Mouse (Mus musculus) liver, embryonic 14.5 days (tissue): ENCODE data around the gene Nus1. TPM values are rescaled to one million over a fixed set of nuclear protein-coding genes. Genes with fewer than 3 reads are reported as not detected.

Experiments
- ATAC-seq: fragments of 200-750 bp; cut with Nextera tagmentation; 2 replicates; pipeline ENCODE4 v1.8.0; 2017; ENCODE audit warnings: moderate number of reproducible peaks, mild to moderate bottlenecking, moderate library complexity; ENCODE audit not compliant: insufficient read depth
- DNase-seq, 3 experiments: peaks; one replicate each; pipeline ENCODE4 v3.0.0-alpha.2; 2012 to 2013; ENCODE audit warnings: low read depth in 3 of 3, low spot score in 3 of 3
- H3K27ac ChIP-seq: fragments of 300-500 bp; sonication (generic); 2 replicates; pipeline ENCODE4 v1.5.1; 2014; ENCODE audit warnings: moderate library complexity, mild to moderate bottlenecking, control low read depth, inconsistent platforms
- H3K27me3 ChIP-seq: fragments of 300-500 bp; sonication (generic); 2 replicates; pipeline ENCODE4 v1.6.1; 2014; ENCODE audit warnings: mild to moderate bottlenecking, low read length, moderate library complexity; ENCODE audit not compliant: control insufficient read depth, insufficient read depth
- H3K36me3 ChIP-seq: fragments of 300-500 bp; sonication (generic); replicated peaks from 2 replicates; pipeline ENCODE4 v1.6.1; 2014; ENCODE audit warnings: low read depth; ENCODE audit not compliant: control insufficient read depth, insufficient read depth
- H3K4me1 ChIP-seq, 2 experiments: fragments of 200-500 bp in 1 of 2; fragments of 300-500 bp in 1 of 2; sonication (generic) in 1 of 2; replicated peaks; 2 replicates each; pipeline ENCODE4 v1.6.1; 2012 to 2014; ENCODE audit warnings: antibody characterized with exemption in 1 of 2, inconsistent platforms in 1 of 2, low read length in 1 of 2; ENCODE audit not compliant: control insufficient read depth in 2 of 2, insufficient read depth in 2 of 2
- H3K4me2 ChIP-seq: fragments of 300-500 bp; sonication (generic); 2 replicates; pipeline ENCODE4 v1.6.1; 2014; ENCODE audit warnings: low read depth, mild to moderate bottlenecking, control low read depth, moderate library complexity
- H3K4me3 ChIP-seq, 2 experiments: fragments of 200-500 bp in 1 of 2; fragments of 300-500 bp in 1 of 2; sonication (generic) in 1 of 2; 2 replicates each; pipeline ENCODE4 v1.5.1; 2012 to 2014; ENCODE audit warnings: low read depth in 2 of 2, low read length in 2 of 2, mild to moderate bottlenecking in 2 of 2, control low read depth in 1 of 2, inconsistent platforms in 1 of 2, moderate library complexity in 1 of 2; ENCODE audit not compliant: insufficient read depth in 1 of 2
- H3K9ac ChIP-seq: fragments of 300-500 bp; sonication (generic); replicated peaks from 2 replicates; pipeline ENCODE4 v1.6.1; 2014; ENCODE audit warnings: mild to moderate bottlenecking, control low read depth, moderate library complexity
- H3K9me3 ChIP-seq: fragments of 300-500 bp; sonication (generic); 2 replicates; pipeline ENCODE4 v1.6.1; 2016; ENCODE audit warnings: low read length, mixed read lengths; ENCODE audit not compliant: control insufficient read depth
- CTCF ChIP-seq: IDR thresholded peaks from 2 replicates; pipeline ENCODE4 v1.5.1; 2016; ENCODE audit warnings: antibody characterized with exemption, low read depth, control low read depth
- EP300 ChIP-seq: IDR thresholded peaks from 2 replicates; pipeline ENCODE4 v1.6.1; 2016; ENCODE audit warnings: antibody characterized with exemption, low read depth
- WGBS: fragments of 180-500 bp; shearing (Covaris S2); extraction: QIAGEN DNeasy Blood & Tissue Kit; methylation state at CpG from one replicate; pipeline ENCODE4 v1.1.7; 2014; ENCODE audit not compliant: insufficient replicate concordance; 5-methylcytosine and 5-hydroxymethylcytosine counted together
- polyA plus RNA-seq, 2 experiments: library from polyadenylated mRNA; depleted of rRNA in 1 of 2; stranded (reverse) in 1 of 2; unstranded in 1 of 2; fragments of >200 nt; fragmentation: Nextera tagmentation in 1 of 2; extraction: Ambion mirVana in 1 of 2; gene quantifications; 2 replicates each; pipeline versions ENCODE4 v1.2.1 to v1.2.3; 2012 to 2014

The Nus1 gene
- polyA plus RNA-seq, 2 experiments, result 4.9 to 8.4 TPM

- 58% methylated on average over 1 of the region's 1 CpGs for WGBS
- Histone ChIP-seq H3K4me2 (0 out of 2 replicates have a peak overlapping the region, but pooled peaks have one; percentile 1), H3K36me3 (no peaks in the 10 kb centered on the region), H3K4me1 (peaks cover 15 to 20% of the 10 kb centered on the region in 2 experiments), H3K9ac (no peak overlapping the region), H3K9me3 (no peaks in the 10 kb centered on the region), H3K4me3 (no peak overlapping the region), H3K27ac (no peak overlapping the region), H3K27me3 (no peaks in the 10 kb centered on the region)
- DNase-seq, result no peak
- TF ChIP-seq CTCF (no peak), EP300 (no peak)
- no peak for ATAC-seq
These were observed 3.2 kb downstream of the Nus1 start for GRCm38 (mm10) chr10:52420526-52420925.

- WGBS, result 69% methylated on average over 6 of the region's 6 CpGs
- Histone ChIP-seq H3K4me3 (no peak overlapping the region), H3K27ac (no peak overlapping the region), H3K4me1 (peaks cover 11 to 15% of the 10 kb centered on the region in 2 experiments), H3K4me2 (no peak overlapping the region), H3K9ac (no peak overlapping the region), H3K36me3 (no peaks in the 10 kb centered on the region), H3K27me3 (no peaks in the 10 kb centered on the region), H3K9me3 (no peaks in the 10 kb centered on the region)
- no peak for ATAC-seq
- DNase-seq, result no peak
- no peak for TF ChIP-seq EP300
- no peak for TF ChIP-seq CTCF
These were observed 4.4 kb downstream of the Nus1 start for GRCm38 (mm10) chr10:52421716-52422115.

- TF ChIP-seq EP300 (no peak), CTCF (peak; percentile 33)
- Histone ChIP-seq H3K9ac (no peak overlapping the region), H3K27ac (no peak overlapping the region), H3K4me3 (no peak overlapping the region), H3K4me2 (no peak overlapping the region), H3K36me3 (no peaks in the 10 kb centered on the region), H3K4me1 (peaks cover 10 to 13% of the 10 kb centered on the region in 2 experiments), H3K27me3 (no peaks in the 10 kb centered on the region), H3K9me3 (no peaks in the 10 kb centered on the region)
- DNase-seq (no peak), ATAC-seq (no peak)
- 48% methylated on average over 2 of the region's 2 CpGs for WGBS
These were observed 5.8 kb downstream of the Nus1 start for GRCm38 (mm10) chr10:52423097-52423496.

GRCm38 (mm10) chr10:52426314-52426980 lies 9.1 kb downstream of the Nus1 start:
- H3K9ac ChIP-seq, result no peak overlapping the region
- H3K27ac ChIP-seq, result no peak overlapping the region
- peaks cover 9% of the 10 kb centered on the region for H3K36me3 ChIP-seq
- no peak overlapping the region for H3K4me2 ChIP-seq
- H3K4me1 ChIP-seq, result no peaks in the 10 kb centered on the region; a peak in 1 of 4 replicates
- ATAC-seq (no peak), DNase-seq (no peak)
- no peak overlapping the region for H3K4me3 ChIP-seq
- 75% methylated on average over 7 of the region's 7 CpGs for WGBS
- H3K27me3 ChIP-seq, result no peaks in the 10 kb centered on the region
- no peak for TF ChIP-seq CTCF
- no peak for TF ChIP-seq EP300
- no peaks in the 10 kb centered on the region for H3K9me3 ChIP-seq

GRCm38 (mm10) chr10:52427634-52428415 lies 10.5 kb downstream of the Nus1 start:
- 59% methylated on average over 2 of the region's 2 CpGs for WGBS
- Histone ChIP-seq H3K36me3 (peaks cover 14% of the 10 kb centered on the region), H3K9ac (no peak overlapping the region), H3K4me3 (no peak overlapping the region), H3K27me3 (no peaks in the 10 kb centered on the region), H3K27ac (no peak overlapping the region), H3K4me1 (no peaks in the 10 kb centered on the region; a peak in 1 of 4 replicates), H3K4me2 (no peak overlapping the region), H3K9me3 (no peaks in the 10 kb centered on the region)
- DNase-seq, result no peak
- TF ChIP-seq EP300 (no peak), CTCF (no peak)
- no peak for ATAC-seq
